Mouse (Mus musculus) midbrain, embryonic 14.5 days (tissue): ENCODE measurements around the gene Mcat. TPM values are rescaled to one million over a fixed set of nuclear protein-coding genes. Genes with fewer than 3 reads are reported as not detected.

ENCODE experiments used
- ATAC-seq: fragments of 200-750 bp; cut with Nextera tagmentation; 2 replicates; pipeline ENCODE4 v1.8.0; 2017; ENCODE audit warnings: moderate number of reproducible peaks, moderate library complexity; ENCODE audit not compliant: low FRiP score, low TSS enrichment
- DNase-seq: peaks from one replicate; pipeline ENCODE4 v3.0.0-alpha.2; 2015
- H3K27ac ChIP-seq: fragments of 300-500 bp; sonication (generic); replicated peaks from 2 replicates; pipeline ENCODE4 v1.5.1; 2014; ENCODE audit warnings: mild to moderate bottlenecking, low read depth, low read length, moderate library complexity
- H3K27me3 ChIP-seq: fragments of 300-500 bp; sonication (generic); 2 replicates; pipeline ENCODE4 v1.6.1; 2014; ENCODE audit warnings: low read length, control low read depth, mixed read lengths; ENCODE audit not compliant: control insufficient read depth, insufficient read depth
- H3K36me3 ChIP-seq: fragments of 300-500 bp; sonication (generic); 2 replicates; pipeline ENCODE4 v1.6.1; 2014; ENCODE audit warnings: low read length, control low read depth; ENCODE audit not compliant: control insufficient read depth, insufficient read depth
- H3K4me1 ChIP-seq: fragments of 300-500 bp; sonication (generic); 2 replicates; pipeline ENCODE4 v1.6.1; 2014; ENCODE audit warnings: mild to moderate bottlenecking, antibody characterized with exemption, low read length, control low read depth; ENCODE audit not compliant: control insufficient read depth, insufficient read depth
- H3K4me2 ChIP-seq: fragments of 300-500 bp; sonication (generic); 2 replicates; pipeline ENCODE4 v1.6.1; 2014; ENCODE audit warnings: mild to moderate bottlenecking, low read length, moderate library complexity
- H3K4me3 ChIP-seq: fragments of 300-500 bp; sonication (generic); replicated peaks from 2 replicates; pipeline ENCODE4 v1.5.1; 2014; ENCODE audit warnings: low read depth, low read length
- H3K9ac ChIP-seq: fragments of 300-500 bp; sonication (generic); replicated peaks from 2 replicates; pipeline ENCODE4 v1.6.1; 2014; ENCODE audit warnings: mild to moderate bottlenecking, low read length, moderate library complexity
- H3K9me3 ChIP-seq: fragments of 300-500 bp; sonication (generic); 2 replicates; pipeline ENCODE4 v1.6.1; 2016; ENCODE audit warnings: low read length, control low read depth, mixed read lengths; ENCODE audit not compliant: control insufficient read depth
- WGBS: fragments of 180-500 bp; shearing (Covaris S2); extraction: QIAGEN DNeasy Blood & Tissue Kit; methylation state at CpG from one replicate; pipeline ENCODE4 v1.1.7; 2014; 5-methylcytosine and 5-hydroxymethylcytosine counted together
- polyA plus RNA-seq: library from polyadenylated mRNA; unstranded; fragments of >200 nt; fragmentation: Nextera tagmentation; extraction: Ambion mirVana; gene quantifications from 2 replicates; pipeline ENCODE4 v1.2.1, GENCODE M21; 2014

Mcat gene
- polyA plus RNA-seq, 1 experiment from 2014 or later: 36.2 TPM

DNA sequence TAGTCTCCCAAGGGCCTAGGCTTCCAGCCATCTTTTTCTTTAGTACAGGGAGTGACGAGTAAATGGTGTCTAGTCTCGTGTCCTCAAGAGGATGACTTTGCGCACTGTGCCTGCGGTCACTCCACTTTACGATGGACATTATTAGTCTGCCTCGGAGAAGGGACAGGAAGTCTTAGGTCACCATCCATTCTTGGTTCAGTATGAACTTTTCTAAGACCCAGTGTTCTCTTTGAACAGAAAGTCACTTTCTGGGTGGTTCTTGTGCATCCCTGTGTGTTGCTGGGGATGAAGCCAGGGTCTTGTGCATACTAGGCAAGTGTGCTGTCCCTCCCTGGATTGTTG lies 27.7 kb downstream of the Mcat start:
- Histone ChIP-seq H3K27me3 (no peaks in the 10 kb centered on the region), H3K9ac (no peak overlapping the region), H3K4me3 (no peak overlapping the region), H3K36me3 (no peaks in the 10 kb centered on the region), H3K4me1 (no peaks in the 10 kb centered on the region), H3K27ac (no peak overlapping the region), H3K9me3 (no peaks in the 10 kb centered on the region), H3K4me2 (no peak overlapping the region)
- DNase-seq (no peak), ATAC-seq (no peak)
- 90% methylated on average over 6 of the region's 6 CpGs for WGBS

DNA sequence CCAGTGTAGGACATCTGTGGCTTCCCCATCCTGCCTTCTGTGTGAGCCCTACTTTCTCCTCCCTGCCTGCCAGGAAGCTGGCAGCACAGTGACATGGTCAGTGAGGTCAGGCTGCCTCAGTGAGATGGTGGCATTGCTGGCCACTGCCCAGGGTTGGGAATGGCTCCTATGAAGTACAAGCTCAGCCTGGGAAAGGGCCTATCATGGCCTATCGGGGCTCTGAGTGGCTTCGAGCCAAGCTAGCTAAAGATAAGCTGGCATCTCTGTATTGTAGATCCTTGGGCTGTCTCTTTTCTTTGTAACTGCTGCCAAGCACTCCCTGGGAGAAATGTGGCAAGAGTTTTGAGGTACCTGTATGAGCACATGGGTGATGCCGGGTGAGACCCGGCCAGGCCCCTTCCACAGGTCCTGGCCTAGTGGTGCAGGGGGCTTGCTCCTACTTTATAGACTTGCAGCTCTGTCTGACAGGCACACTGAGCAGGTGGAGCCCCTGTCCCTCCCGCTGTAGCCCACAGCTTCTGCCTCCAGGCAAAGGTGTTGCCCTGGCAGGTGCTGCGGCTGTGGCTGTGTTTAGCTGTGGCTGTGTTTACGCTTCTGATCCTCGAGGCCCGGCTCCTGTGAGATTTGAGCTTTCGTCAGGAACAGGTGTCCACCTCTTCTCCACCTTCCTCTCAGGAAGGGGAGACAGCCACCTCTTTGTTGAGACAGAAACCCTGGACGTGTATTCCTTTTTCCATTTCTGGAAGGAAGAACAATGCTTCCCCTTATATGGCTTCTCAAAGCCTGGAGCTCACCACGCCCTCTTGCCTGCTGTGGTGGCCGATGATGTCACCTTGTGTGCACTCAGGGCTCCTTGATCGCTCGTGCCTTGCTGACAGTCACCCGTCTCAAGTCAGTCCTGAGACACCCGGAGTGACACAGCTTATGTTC lies 28.4 kb downstream of the Mcat start:
- no peak for ATAC-seq
- WGBS: 83% methylated on average over 17 of the region's 17 CpGs

GRCm38 (mm10) chr15:83532606-83533005 lies 31.0 kb downstream of the Mcat start:
- Histone ChIP-seq H3K4me2 (no peak overlapping the region), H3K27me3 (peaks cover 8% of the 10 kb centered on the region), H3K36me3 (no peaks in the 10 kb centered on the region), H3K9me3 (no peaks in the 10 kb centered on the region), H3K4me3 (no peak overlapping the region), H3K27ac (no peak overlapping the region), H3K4me1 (no peaks in the 10 kb centered on the region), H3K9ac (no peak overlapping the region)
- DNase-seq: no peak
- ATAC-seq: no peak
- 83% methylated on average over 7 of the region's 7 CpGs for WGBS

More for the DNA sequence above, 28.4 kb downstream of the Mcat start:
- Histone ChIP-seq H3K36me3 (no peaks in the 10 kb centered on the region), H3K4me3 (no peak overlapping the region), H3K4me2 (no peak overlapping the region), H3K27ac (no peak overlapping the region), H3K4me1 (no peaks in the 10 kb centered on the region), H3K9ac (no peak overlapping the region), H3K27me3 (no peaks in the 10 kb centered on the region), H3K9me3 (no peaks in the 10 kb centered on the region)
- no peak for DNase-seq

- 81% methylated on average over 5 of the region's 5 CpGs for WGBS
- Histone ChIP-seq H3K36me3 (no peaks in the 10 kb centered on the region), H3K4me1 (peaks cover 2% of the 10 kb centered on the region; the same call in 1 of the 2 replicates), H3K9me3 (no peaks in the 10 kb centered on the region), H3K27ac (no peak overlapping the region), H3K4me2 (no peak overlapping the region), H3K27me3 (peaks cover 14% of the 10 kb centered on the region), H3K4me3 (no peak overlapping the region), H3K9ac (no peak overlapping the region)
- DNase-seq (no peak), ATAC-seq (no peak)
Observed at GRCm38 (mm10) chr15:83531961-83532469, 31.6 kb downstream of the Mcat start.

GRCm38 (mm10) chr15:83530688-83531087 lies 32.9 kb downstream of the Mcat start:
- Histone ChIP-seq H3K27ac (no peak overlapping the region), H3K4me3 (no peak overlapping the region), H3K4me2 (no peak overlapping the region), H3K36me3 (no peaks in the 10 kb centered on the region), H3K4me1 (peaks cover 4% of the 10 kb centered on the region; the same call in 1 of the 2 replicates), H3K9ac (no peak overlapping the region), H3K9me3 (no peaks in the 10 kb centered on the region), H3K27me3 (peaks cover 23% of the 10 kb centered on the region)
- no peak for ATAC-seq
- DNase-seq: no peak
- WGBS: 83% methylated on average over 6 of the region's 6 CpGs

- Histone ChIP-seq H3K9me3 (no peaks in the 10 kb centered on the region), H3K4me2 (no peak overlapping the region), H3K27ac (no peak overlapping the region), H3K36me3 (no peaks in the 10 kb centered on the region), H3K27me3 (peaks cover 27% of the 10 kb centered on the region), H3K4me3 (no peak overlapping the region), H3K9ac (no peak overlapping the region), H3K4me1 (peaks cover 4% of the 10 kb centered on the region; the same call in 1 of the 2 replicates)
- WGBS: 89% methylated on average over 9 of the region's 9 CpGs
- no peak for DNase-seq
- ATAC-seq: no peak
Observed at GRCm38 (mm10) chr15:83530233-83530632, 33.4 kb downstream of the Mcat start.

DNA sequence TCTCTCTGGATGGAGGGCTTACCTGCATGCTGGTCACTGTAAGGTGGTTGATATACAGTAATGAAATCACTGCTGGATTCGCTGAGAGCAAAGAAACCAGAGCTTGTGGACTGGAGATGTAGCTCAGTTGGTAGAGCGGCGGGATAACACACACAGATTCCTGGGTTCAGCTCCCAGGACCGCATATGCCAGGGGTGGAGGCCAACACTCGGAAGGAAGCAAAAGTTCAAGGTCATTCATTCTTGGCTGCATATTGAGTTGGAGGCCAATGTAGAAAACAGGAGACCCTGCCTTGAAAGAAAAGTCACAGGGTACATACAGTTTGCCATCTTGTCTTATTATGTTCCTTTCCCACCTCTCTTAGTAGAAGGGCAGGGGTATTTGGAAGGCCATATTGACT lies 33.8 kb downstream of the Mcat start:
- Histone ChIP-seq H3K27me3 (peaks cover 31% of the 10 kb centered on the region), H3K36me3 (no peaks in the 10 kb centered on the region), H3K4me2 (no peak overlapping the region), H3K9ac (no peak overlapping the region), H3K4me1 (peaks cover 4% of the 10 kb centered on the region; the same call in 1 of the 2 replicates), H3K9me3 (no peaks in the 10 kb centered on the region), H3K27ac (no peak overlapping the region), H3K4me3 (no peak overlapping the region)
- DNase-seq (no peak), ATAC-seq (no peak)
- WGBS: 88% methylated on average over 5 of the region's 5 CpGs

DNA sequence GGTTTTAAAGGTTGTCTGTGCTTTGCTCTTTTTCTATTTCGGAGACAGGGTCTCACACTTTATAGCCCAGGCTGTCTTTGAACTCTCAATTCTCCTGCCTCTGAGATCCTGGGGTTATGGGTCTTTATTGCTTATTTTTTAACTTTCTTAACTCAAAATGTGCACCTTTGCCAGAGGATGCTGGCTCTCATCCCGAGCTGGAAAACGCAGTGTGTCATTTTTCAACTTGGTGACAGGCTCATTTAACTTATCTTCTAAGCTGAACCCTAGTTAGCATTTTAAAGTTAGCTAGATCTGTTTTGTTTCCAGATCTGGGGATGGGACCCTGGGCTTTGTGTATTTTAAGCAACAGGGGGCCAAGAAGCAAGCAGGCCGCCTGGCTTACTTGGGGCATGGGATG lies 34.7 kb downstream of the Mcat start:
- no peak for ATAC-seq
- H3K27me3 ChIP-seq: peaks cover 32% of the 10 kb centered on the region
- WGBS: 80% methylated on average over 4 of the region's 4 CpGs

GRCm38 (mm10) chr15:83527747-83528146 lies 35.8 kb downstream of the Mcat start:
- DNase-seq (no peak), ATAC-seq (no peak)
- 74% methylated on average over 2 of the region's 2 CpGs for WGBS
- Histone ChIP-seq H3K4me2 (no peak overlapping the region), H3K9me3 (no peaks in the 10 kb centered on the region), H3K4me3 (no peak overlapping the region), H3K27ac (no peak overlapping the region), H3K4me1 (peaks cover 4% of the 10 kb centered on the region; the same call in 1 of the 2 replicates), H3K9ac (no peak overlapping the region), H3K27me3 (peaks cover 32% of the 10 kb centered on the region), H3K36me3 (no peaks in the 10 kb centered on the region)

More for the DNA sequence above, 34.7 kb downstream of the Mcat start:
- H3K4me2 ChIP-seq: no peak overlapping the region
- H3K9me3 ChIP-seq: no peaks in the 10 kb centered on the region
- H3K4me3 ChIP-seq: no peak overlapping the region
- H3K9ac ChIP-seq: no peak overlapping the region
- no peak overlapping the region for H3K27ac ChIP-seq
- DNase-seq: no peak
- H3K36me3 ChIP-seq: no peaks in the 10 kb centered on the region
- H3K4me1 ChIP-seq: peaks cover 4% of the 10 kb centered on the region; the same call in 1 of the 2 replicates
